Mouse (Mus musculus) lung, postnatal 14 days (tissue): ENCODE measurements around the gene Mief1.

Experiments
- DNase-seq: peaks from one replicate; pipeline ENCODE4 v3.0.0; 2021

The Mief1 gene

DNA sequence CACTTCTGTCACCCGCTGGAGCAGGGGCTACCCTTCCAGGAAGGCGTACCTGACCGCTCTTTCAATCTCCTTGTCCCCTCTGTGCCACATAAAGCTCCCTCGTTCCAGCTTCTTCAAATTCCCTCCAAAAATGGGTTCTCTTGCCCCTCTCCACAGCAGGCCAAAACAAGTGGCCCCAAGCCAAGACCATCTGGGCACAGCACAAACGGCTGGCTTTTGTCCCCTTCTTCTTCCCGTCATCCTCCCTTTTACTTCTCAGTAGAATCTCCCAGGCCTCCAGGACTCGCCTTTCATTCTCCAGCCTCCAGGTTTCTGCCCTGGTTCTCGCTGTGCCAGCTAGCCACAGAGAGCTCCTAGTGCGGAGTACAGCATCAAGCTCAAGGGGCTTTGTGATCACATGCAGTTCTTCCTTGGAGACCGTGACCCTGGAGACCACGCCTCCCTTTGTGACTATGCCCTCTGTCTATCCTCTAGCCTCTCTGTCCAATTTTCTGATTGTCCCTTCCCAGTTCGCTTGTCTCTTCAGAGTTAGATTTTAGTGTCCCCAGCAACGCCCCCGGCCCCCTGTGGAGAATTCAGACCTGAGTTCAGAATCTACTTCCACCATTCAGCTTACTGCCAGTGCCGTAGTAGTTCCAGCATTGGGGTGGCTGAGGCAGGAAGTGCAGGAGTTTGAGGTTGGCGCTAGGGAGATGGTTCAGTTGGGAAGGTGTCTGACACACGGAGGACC lies 5.6 kb upstream of the Mief1 start:
- DNase-seq = no peak

DNA sequence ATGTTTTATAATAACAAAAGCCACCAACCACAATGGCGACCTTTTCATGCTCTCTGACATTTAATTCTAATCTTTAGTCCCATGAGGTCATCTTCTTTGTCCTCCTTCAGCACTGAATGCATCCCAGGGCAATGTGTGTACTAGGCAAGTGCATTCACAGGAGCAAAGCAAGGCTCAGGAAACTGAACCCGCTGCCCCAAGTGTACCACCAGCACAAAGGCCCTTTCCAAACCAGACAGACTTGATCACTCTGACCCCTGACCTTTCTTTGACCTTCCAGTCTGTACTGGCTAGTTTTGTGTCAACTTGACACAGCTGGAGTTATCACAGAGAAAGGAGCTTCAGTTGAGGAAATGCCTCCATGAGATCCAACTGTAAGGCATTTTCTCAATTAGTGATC lies 1.5 kb upstream of the Mief1 start:
- DNase-seq = no peak

GRCm38 (mm10) chr15:80233053-80233452 lies 765 bp upstream of the Mief1 start:
- DNase-seq = no peak

- no peak for DNase-seq
Observed at GRCm38 (mm10) chr15:80235535-80235934, 1.7 kb downstream of the Mief1 start, which contains the start of gene AC140267.1. TSS of gene AC140267.1 (plus strand) at chr15:80235835.

- no peak for DNase-seq
Observed at GRCm38 (mm10) chr15:80248135-80248534, 14.3 kb downstream of the Mief1 start.

- no peak for DNase-seq
Observed at GRCm38 (mm10) chr15:80248596-80248995, 14.8 kb downstream of the Mief1 start.

GRCm38 (mm10) chr15:80249672-80250071 lies 15.9 kb downstream of the Mief1 start:
- no peak for DNase-seq

DNA sequence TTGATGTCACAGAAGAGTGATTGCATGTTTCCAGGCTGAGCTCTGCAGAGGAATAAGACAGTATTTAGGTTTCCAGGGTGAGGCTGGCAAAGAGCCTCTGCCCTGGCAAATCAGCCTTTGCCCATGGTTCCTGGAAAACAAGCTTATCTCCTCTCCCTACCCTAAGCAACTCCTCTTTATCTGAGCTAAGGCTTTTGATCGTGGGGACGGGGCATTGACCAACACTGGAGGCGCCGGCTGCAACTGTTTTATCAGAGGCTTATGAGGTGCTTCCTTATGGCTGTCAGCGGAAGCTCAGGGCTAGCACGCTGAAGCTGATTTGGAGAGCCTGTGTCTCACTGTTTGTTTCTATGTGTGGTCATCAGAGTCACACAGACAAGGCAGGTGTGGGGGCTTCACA lies 16.8 kb downstream of the Mief1 start:
- DNase-seq = no peak

DNA sequence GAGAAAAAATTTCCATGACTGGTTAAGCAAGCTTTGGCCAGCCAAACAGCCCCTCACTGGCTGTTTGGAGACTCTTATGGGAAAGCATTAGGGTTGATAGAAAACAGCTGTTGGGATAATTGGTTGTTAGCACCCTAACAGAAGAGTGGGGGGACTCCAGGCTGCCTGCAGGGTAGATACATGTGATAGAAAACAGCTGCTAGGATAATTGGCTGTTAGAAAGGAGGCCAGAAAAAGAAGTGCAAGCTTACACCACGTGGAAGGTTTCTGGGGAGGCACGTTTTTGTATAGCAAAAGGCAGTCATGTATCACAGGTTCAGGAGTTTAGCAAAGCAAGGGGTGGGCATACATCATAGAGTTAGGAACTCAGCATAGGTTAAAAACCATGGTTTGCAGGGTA lies 19.7 kb downstream of the Mief1 start:
- no peak for DNase-seq

DNA sequence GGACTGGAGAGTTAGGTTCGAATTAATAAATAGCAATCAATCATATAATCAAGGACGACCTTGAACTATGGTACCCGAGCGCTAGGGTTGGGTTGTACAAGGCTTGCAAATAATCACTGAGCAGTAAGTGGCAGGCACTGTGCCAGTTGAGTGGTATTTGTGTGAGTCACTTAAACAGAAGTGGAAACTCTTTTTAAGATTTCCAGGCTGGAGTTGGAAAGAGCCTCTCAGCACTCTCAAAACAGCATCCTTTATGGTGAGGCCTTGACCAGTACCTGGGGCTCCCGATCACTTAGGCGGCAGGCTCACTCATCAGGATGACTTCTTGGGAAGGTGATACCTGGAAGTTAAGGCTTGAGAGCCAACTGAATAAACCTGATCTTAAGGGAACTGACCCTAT lies 20.4 kb downstream of the Mief1 start:
- peak; percentile 47 for DNase-seq

DNA sequence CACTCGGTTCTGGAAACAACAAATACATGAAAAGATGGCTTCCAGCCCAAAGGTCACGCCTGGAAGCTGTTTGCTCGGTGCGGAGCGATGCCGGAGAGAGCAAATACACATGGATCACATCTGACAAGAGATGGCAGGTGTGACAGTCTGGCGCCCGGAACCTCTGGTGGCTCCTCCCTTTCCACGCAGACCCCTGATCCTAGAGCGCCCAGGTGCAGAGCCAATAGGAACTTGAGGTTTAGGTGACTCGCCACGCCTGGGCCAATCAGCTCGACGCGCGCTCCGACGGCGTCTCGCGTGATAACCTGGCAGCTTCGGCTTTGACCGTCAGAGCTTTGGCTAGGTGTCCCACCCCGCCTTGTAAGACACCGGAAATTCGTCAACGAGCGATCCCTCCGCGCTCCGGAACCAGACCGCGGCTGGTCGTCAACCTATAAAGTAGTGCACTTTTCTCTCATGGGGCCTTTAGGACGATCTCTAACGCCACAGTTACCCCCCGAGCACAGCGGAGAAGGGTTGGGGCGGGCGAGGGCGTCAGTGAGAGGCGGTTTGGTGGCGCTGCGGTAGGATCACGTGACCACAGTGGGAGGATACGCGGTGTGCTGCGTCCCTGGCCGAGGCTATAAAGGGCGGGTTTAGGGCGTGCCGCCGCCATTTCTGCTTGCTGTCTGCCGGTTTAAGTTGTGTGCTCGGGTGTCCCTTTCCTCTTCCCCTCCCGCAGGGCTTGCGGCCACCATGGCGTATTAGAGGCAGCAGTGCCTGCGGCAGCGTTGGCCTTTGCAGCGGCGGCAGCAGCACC lies 21.2 kb downstream of the Mief1 start, which contains the start of gene Atf4:
Gene Atf4, plus strand, starts transcription at position 338 of the 799 bp plus-strand sequence.
- peak; percentile 98 for DNase-seq

DNA sequence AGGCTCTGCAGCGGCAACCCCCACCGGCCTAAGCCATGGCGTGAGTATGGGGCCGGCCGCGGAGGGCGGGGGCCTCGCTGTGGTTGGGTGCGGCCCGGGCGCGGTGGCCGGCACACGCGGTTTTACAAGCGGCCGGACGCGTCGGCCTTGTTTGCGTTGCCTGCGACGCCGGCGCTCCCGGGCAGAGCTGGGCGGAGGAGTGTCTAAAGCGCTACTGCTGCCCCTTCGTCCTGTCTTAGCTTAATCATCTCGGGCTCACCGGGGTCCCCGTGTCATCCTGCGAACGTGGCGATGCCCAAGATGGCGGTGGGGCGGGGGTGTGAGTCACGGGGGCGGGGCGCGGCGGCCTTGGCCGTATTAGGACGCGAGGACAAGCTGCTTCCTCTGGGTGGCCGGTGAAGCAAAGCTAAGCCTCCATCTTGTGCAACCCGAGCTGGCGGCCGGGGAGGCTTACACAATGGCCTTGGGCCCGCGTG lies 21.9 kb downstream of the Mief1 start:
- DNase-seq = peak; percentile 87

- peak; percentile 8 for DNase-seq
Observed at GRCm38 (mm10) chr15:80256242-80256641, 22.4 kb downstream of the Mief1 start.

DNA sequence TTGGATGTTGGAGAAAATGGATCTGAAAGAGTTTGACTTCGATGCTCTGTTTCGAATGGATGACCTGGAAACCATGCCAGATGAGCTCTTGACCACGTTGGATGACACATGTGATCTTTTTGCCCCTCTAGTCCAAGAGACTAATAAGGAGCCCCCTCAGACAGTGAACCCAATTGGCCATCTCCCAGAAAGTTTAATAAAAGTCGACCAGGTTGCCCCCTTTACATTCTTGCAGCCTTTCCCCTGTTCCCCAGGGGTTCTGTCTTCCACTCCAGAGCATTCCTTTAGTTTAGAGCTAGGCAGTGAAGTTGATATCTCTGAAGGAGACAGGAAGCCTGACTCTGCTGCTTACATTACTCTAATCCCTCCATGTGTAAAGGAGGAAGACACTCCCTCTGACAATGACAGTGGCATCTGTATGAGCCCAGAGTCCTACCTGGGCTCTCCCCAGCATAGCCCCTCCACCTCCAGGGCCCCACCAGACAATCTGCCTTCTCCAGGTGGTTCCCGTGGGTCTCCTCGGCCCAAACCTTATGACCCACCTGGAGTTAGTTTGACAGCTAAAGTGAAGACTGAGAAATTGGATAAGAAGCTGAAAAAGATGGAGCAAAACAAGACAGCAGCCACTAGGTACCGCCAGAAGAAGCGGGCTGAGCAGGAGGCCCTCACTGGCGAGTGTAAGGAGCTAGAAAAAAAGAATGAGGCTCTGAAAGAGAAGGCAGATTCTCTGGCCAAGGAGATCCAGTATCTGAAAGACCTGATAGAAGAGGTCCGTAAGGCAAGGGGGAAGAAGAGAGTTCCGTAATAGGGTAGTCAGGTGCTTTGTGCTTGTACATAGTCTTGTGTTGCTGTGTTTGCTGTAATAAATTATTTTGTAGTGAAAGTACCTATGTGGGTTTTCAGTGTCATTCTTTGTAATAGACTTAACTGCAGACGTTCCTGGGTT lies 23.1 kb downstream of the Mief1 start:
- no peak for DNase-seq

- DNase-seq = no peak
Observed at GRCm38 (mm10) chr15:80257602-80258239, 23.9 kb downstream of the Mief1 start.

GRCm38 (mm10) chr15:80258240-80259170 lies 24.7 kb downstream of the Mief1 start:
- DNase-seq = no peak

GRCm38 (mm10) chr15:80259406-80260045 lies 25.7 kb downstream of the Mief1 start:
- DNase-seq = no peak

GRCm38 (mm10) chr15:80260677-80261076 lies 26.9 kb downstream of the Mief1 start:
- peak; percentile 90 for DNase-seq

DNA sequence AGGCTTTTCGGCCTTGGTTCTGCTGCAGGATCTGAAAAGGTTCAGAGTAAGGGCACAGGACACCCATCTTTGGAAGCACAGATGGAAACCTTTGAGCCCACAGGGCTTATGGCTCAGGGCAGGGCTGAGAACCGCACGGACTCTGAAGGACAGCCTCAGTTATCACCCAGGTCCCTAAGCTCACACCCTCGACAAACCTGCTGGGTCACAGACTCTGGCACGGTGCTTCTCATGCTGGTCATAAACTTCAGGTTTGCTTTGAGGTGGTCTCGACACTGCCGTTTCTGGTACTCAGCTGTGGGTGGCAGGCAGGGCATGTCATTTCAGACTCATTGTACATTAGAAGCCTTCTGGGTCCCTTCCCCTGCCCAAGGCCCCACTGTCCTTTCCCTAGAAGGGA lies 27.3 kb downstream of the Mief1 start:
- DNase-seq = no peak
